Mouse (Mus musculus) forebrain, embryonic 16.5 days (tissue): ENCODE results near the gene Clec16a. TPM values are rescaled to one million over a fixed set of nuclear protein-coding genes. Genes with fewer than 3 reads are reported as not detected.

Source experiments
- ATAC-seq: fragments of 200-750 bp; cut with Nextera tagmentation; 2 replicates; pipeline ENCODE4 v1.8.0; 2017; ENCODE audit warnings: mild to moderate bottlenecking, moderate library complexity
- H3K27ac ChIP-seq: fragments of 300-500 bp; sonication (generic); 2 replicates; pipeline ENCODE4 v1.5.1; 2014; ENCODE audit warnings: low read length, control low read depth
- H3K27me3 ChIP-seq: fragments of 300-500 bp; sonication (generic); replicated peaks from 2 replicates; pipeline ENCODE4 v1.6.1; 2014; ENCODE audit warnings: low read length; ENCODE audit not compliant: control insufficient read depth, insufficient read depth
- H3K36me3 ChIP-seq: fragments of 300-500 bp; sonication (generic); 2 replicates; pipeline ENCODE4 v1.6.1; 2014; ENCODE audit not compliant: control insufficient read depth, insufficient read depth
- H3K4me1 ChIP-seq: fragments of 300-500 bp; sonication (generic); replicated peaks from 2 replicates; pipeline ENCODE4 v1.6.1; 2014; ENCODE audit warnings: low read length; ENCODE audit not compliant: control insufficient read depth, insufficient read depth
- H3K4me2 ChIP-seq: fragments of 300-500 bp; sonication (generic); 2 replicates; pipeline ENCODE4 v1.6.1; 2014; ENCODE audit warnings: mild to moderate bottlenecking, low read length, control low read depth
- H3K4me3 ChIP-seq: fragments of 300-500 bp; sonication (generic); replicated peaks from 2 replicates; pipeline ENCODE4 v1.5.1; 2014; ENCODE audit warnings: mild to moderate bottlenecking, low read length, control low read depth
- H3K9ac ChIP-seq: fragments of 300-500 bp; sonication (generic); replicated peaks from 2 replicates; pipeline ENCODE4 v1.6.1; 2014; ENCODE audit warnings: low read depth, low read length, control low read depth
- H3K9me3 ChIP-seq: fragments of 300-500 bp; sonication (generic); 2 replicates; pipeline ENCODE4 v1.6.1; 2016; ENCODE audit warnings: low read length; ENCODE audit not compliant: control insufficient read depth
- WGBS: fragments of 180-500 bp; shearing (Covaris S2); extraction: QIAGEN DNeasy Blood & Tissue Kit; methylation state at CpG from one replicate; pipeline ENCODE4 v1.1.7; 2014; 5-methylcytosine and 5-hydroxymethylcytosine counted together
- polyA plus RNA-seq: library from polyadenylated mRNA; unstranded; fragments of >200 nt; fragmentation: Nextera tagmentation; extraction: Ambion mirVana; gene quantifications from 2 replicates; pipeline ENCODE4 v1.2.1, GENCODE M21; 2015

The Clec16a gene
- polyA plus RNA-seq, 1 experiment from 2014 or later, result 72.8 TPM

GRCm38 (mm10) chr16:10756168-10756567, 211.0 kb downstream of the Clec16a start:
- Histone ChIP-seq H3K9ac (no peak overlapping the region), H3K36me3 (no peaks in the 10 kb centered on the region), H3K27me3 (no peaks in the 10 kb centered on the region), H3K27ac (no peak overlapping the region), H3K4me2 (no peak overlapping the region), H3K4me1 (no peaks in the 10 kb centered on the region), H3K9me3 (no peaks in the 10 kb centered on the region), H3K4me3 (no peak overlapping the region)
- ATAC-seq, result no peak
- 80% methylated on average over 5 of the region's 6 CpGs for WGBS

GRCm38 (mm10) chr16:10761182-10761581, 216.0 kb downstream of the Clec16a start:
- no peak overlapping the region for H3K4me2 ChIP-seq
- no peak overlapping the region for H3K9ac ChIP-seq
- H3K27me3 ChIP-seq, result no peaks in the 10 kb centered on the region
- H3K27ac ChIP-seq, result no peak overlapping the region
- H3K4me1 ChIP-seq, result no peaks in the 10 kb centered on the region
- 82% methylated on average over 8 of the region's 8 CpGs for WGBS
- ATAC-seq, result no peak
- H3K36me3 ChIP-seq, result no peaks in the 10 kb centered on the region
- H3K9me3 ChIP-seq, result no peaks in the 10 kb centered on the region
- H3K4me3 ChIP-seq, result no peak overlapping the region

- 81% methylated on average over 5 of the region's 5 CpGs for WGBS
- no peaks in the 10 kb centered on the region for H3K9me3 ChIP-seq
- H3K36me3 ChIP-seq, result no peaks in the 10 kb centered on the region
- no peaks in the 10 kb centered on the region for H3K4me1 ChIP-seq
- H3K9ac ChIP-seq, result no peak overlapping the region
- H3K4me3 ChIP-seq, result no peak overlapping the region
- no peak for ATAC-seq
- H3K27me3 ChIP-seq, result no peaks in the 10 kb centered on the region
- no peak overlapping the region for H3K4me2 ChIP-seq
- no peak overlapping the region for H3K27ac ChIP-seq
These were observed 217.5 kb downstream of the Clec16a start for GRCm38 (mm10) chr16:10762569-10763180.

- H3K27me3 ChIP-seq, result no peaks in the 10 kb centered on the region
- no peaks in the 10 kb centered on the region for H3K4me1 ChIP-seq
- H3K27ac ChIP-seq, result no peak overlapping the region
- ATAC-seq, result no peak
- WGBS, result 61% methylated on average over 6 of the region's 6 CpGs
- H3K4me2 ChIP-seq, result no peak overlapping the region
- no peaks in the 10 kb centered on the region for H3K36me3 ChIP-seq
- H3K9me3 ChIP-seq, result no peaks in the 10 kb centered on the region
- no peak overlapping the region for H3K9ac ChIP-seq
- no peak overlapping the region for H3K4me3 ChIP-seq
These were observed 218.6 kb downstream of the Clec16a start for GRCm38 (mm10) chr16:10763540-10764264.

GRCm38 (mm10) chr16:10764323-10764722, 219.2 kb downstream of the Clec16a start:
- H3K27me3 ChIP-seq, result no peaks in the 10 kb centered on the region
- no peaks in the 10 kb centered on the region for H3K9me3 ChIP-seq
- H3K27ac ChIP-seq, result no peak overlapping the region
- no peak overlapping the region for H3K9ac ChIP-seq
- H3K4me2 ChIP-seq, result no peak overlapping the region
- H3K36me3 ChIP-seq, result no peaks in the 10 kb centered on the region
- ATAC-seq, result no peak
- WGBS, result 74% methylated on average over 2 of the region's 2 CpGs
- no peak overlapping the region for H3K4me3 ChIP-seq
- no peaks in the 10 kb centered on the region for H3K4me1 ChIP-seq

GRCm38 (mm10) chr16:10767158-10767557, 222.0 kb downstream of the Clec16a start:
- Histone ChIP-seq H3K27me3 (no peaks in the 10 kb centered on the region), H3K27ac (no peak overlapping the region), H3K4me3 (no peak overlapping the region), H3K4me2 (no peak overlapping the region), H3K36me3 (no peaks in the 10 kb centered on the region), H3K9ac (no peak overlapping the region), H3K9me3 (no peaks in the 10 kb centered on the region), H3K4me1 (no peaks in the 10 kb centered on the region)
- no peak for ATAC-seq
- 40% methylated on average over 4 of the region's 4 CpGs for WGBS

- no peak overlapping the region for H3K27ac ChIP-seq
- H3K4me2 ChIP-seq, result no peak overlapping the region
- no peaks in the 10 kb centered on the region for H3K27me3 ChIP-seq
- no peak overlapping the region for H3K9ac ChIP-seq
- WGBS, result 69% methylated on average over 9 of the region's 9 CpGs
- H3K36me3 ChIP-seq, result no peaks in the 10 kb centered on the region
- H3K4me1 ChIP-seq, result no peaks in the 10 kb centered on the region
- ATAC-seq, result no peak
- H3K4me3 ChIP-seq, result no peak overlapping the region
- H3K9me3 ChIP-seq, result no peaks in the 10 kb centered on the region
These were observed 223.7 kb downstream of the Clec16a start for GRCm38 (mm10) chr16:10768821-10769220.

GRCm38 (mm10) chr16:10769661-10770060, 224.5 kb downstream of the Clec16a start:
- H3K27ac ChIP-seq, result no peak overlapping the region
- no peaks in the 10 kb centered on the region for H3K27me3 ChIP-seq
- no peak overlapping the region for H3K4me2 ChIP-seq
- no peaks in the 10 kb centered on the region for H3K36me3 ChIP-seq
- H3K9ac ChIP-seq, result no peak overlapping the region
- ATAC-seq, result no peak
- H3K9me3 ChIP-seq, result no peaks in the 10 kb centered on the region
- H3K4me1 ChIP-seq, result no peaks in the 10 kb centered on the region
- 46% methylated on average over 2 of the region's 2 CpGs for WGBS
- H3K4me3 ChIP-seq, result no peak overlapping the region

- no peak overlapping the region for H3K9ac ChIP-seq
- H3K4me1 ChIP-seq, result no peaks in the 10 kb centered on the region
- H3K27me3 ChIP-seq, result no peaks in the 10 kb centered on the region
- ATAC-seq, result no peak
- WGBS, result 48% methylated on average over 4 of the region's 4 CpGs
- H3K4me2 ChIP-seq, result no peak overlapping the region
- no peaks in the 10 kb centered on the region for H3K36me3 ChIP-seq
- H3K9me3 ChIP-seq, result no peaks in the 10 kb centered on the region
- H3K4me3 ChIP-seq, result no peak overlapping the region
- H3K27ac ChIP-seq, result no peak overlapping the region
These were observed 225.6 kb downstream of the Clec16a start for GRCm38 (mm10) chr16:10770531-10771325.
